Mouse (Mus musculus) lung, adult 2 months (tissue): ENCODE data around the gene Hapln1.

Source experiments
- CTCF ChIP-seq: fragments of 200-500 bp; IDR thresholded peaks from 2 replicates; pipeline ENCODE4 v1.5.1; 2011; ENCODE audit warnings: mild to moderate bottlenecking, low read length, control low read depth; ENCODE audit not compliant: insufficient read depth
- POLR2A ChIP-seq: fragments of 200-500 bp; IDR thresholded peaks from 2 replicates; pipeline ENCODE4 v1.6.1; 2011; ENCODE audit warnings: low read depth, mild to moderate bottlenecking, control low read depth, low read length, borderline replicate concordance; ENCODE audit errors: extremely low read depth

DNA sequence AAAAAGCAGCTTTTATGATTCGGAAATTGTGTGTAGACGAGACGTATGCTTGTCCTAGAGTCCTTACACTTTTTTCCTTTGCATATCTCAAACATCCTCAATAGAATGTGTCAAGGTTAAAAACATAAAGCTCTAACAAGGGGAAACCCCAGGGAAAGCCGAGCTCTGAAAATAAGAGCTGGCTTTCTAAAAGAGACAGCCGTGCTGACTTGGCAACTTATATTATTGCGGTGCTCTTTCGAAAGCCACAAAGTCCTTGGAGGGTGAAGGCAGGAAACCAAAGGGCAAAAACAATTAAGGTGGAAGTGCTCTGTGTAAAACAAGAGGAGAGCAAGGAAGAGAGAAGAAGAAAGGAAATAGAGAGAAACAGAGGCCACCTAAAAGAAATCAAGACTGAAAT, 60.9 kb downstream of the Hapln1 start:
- TF ChIP-seq POLR2A (no peak), CTCF (no peak)
